Mouse (Mus musculus): ENCODE measurements around the gene Slc12a5. TPM values are rescaled to one million over a fixed set of nuclear protein-coding genes. Genes with fewer than 3 reads are reported as not detected.

Gene Slc12a5
- polyA plus RNA-seq, 1 experiment from 2014 or later, result 1.1 TPM

GRCm38 (mm10) chr2:165035058-165035431 is 74.4 kb downstream of the Slc12a5 start:
- Histone ChIP-seq H3K27me3 (replicated peaks; ENCODE audit: control insufficient read depth, insufficient read depth, low read length) (no peaks in the 10 kb centered on the region), H3K9ac (ENCODE audit: low read depth, low read length) (no peak overlapping the region), H3K4me1 (ENCODE audit: control insufficient read depth, insufficient read depth, low read length) (peaks cover 17% of the 10 kb centered on the region), H3K4me2 (ENCODE audit: low read depth, low read length) (peak overlapping the region; percentile 40), H3K27ac (replicated peaks; ENCODE audit: low read depth, low read length) (0 out of 2 replicates have a peak overlapping the region, but pooled peaks have one; percentile 3), H3K4me3 (ENCODE audit: low read depth, low read length) (peak overlapping the region; percentile 74), H3K9me3 (ENCODE audit: control insufficient read depth, low read length) (no peaks in the 10 kb centered on the region), H3K36me3 (ENCODE audit: control insufficient read depth, insufficient read depth, low read length) (no peaks in the 10 kb centered on the region)
- no peak for ATAC-seq (ENCODE audit: low read depth)
- 38% methylated on average over 5 of the region's 5 CpGs for WGBS
- no peak for DNase-seq (ENCODE audit: low spot score)

- peaks cover 12% of the 10 kb centered on the region for H3K4me1 ChIP-seq (ENCODE audit: control insufficient read depth, insufficient read depth, low read length)
- H3K9ac ChIP-seq (ENCODE audit: low read depth, low read length), result no peak overlapping the region
- no peak for ATAC-seq (ENCODE audit: low read depth)
- H3K4me2 ChIP-seq (ENCODE audit: low read depth, low read length), result no peak overlapping the region
- no peak overlapping the region for H3K4me3 ChIP-seq (ENCODE audit: low read depth, low read length)
- H3K27me3 ChIP-seq (replicated peaks; ENCODE audit: control insufficient read depth, insufficient read depth, low read length), result no peaks in the 10 kb centered on the region
- H3K27ac ChIP-seq (replicated peaks; ENCODE audit: low read depth, low read length), result no peak overlapping the region
- 69% methylated on average over 4 of the region's 4 CpGs for WGBS
- no peaks in the 10 kb centered on the region for H3K9me3 ChIP-seq (ENCODE audit: control insufficient read depth, low read length)
- no peak for DNase-seq (ENCODE audit: low spot score)
- no peaks in the 10 kb centered on the region for H3K36me3 ChIP-seq (ENCODE audit: control insufficient read depth, insufficient read depth, low read length)
Observed at GRCm38 (mm10) chr2:165037415-165037814, 76.8 kb downstream of the Slc12a5 start.

DNA sequence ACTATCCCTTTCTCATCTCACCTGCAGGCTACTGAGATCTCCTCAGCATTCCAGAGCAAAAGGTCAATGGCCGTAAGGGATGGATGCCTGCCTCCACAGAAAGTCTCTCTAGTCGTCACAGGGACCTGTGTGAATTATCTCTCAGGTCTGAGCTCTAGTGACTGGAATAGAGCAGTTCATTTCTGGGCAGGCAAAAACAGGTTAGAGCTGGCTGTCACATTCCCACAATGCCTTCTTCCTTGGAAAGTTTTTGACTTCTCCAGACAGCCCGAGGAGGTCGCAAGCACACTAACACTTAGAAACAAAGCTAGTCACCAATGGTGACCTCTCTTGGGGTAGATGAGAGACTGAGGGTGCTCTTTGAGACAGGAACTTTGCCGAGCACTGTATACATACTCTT is 81.5 kb downstream of the Slc12a5 start:
- no peaks in the 10 kb centered on the region for H3K27me3 ChIP-seq (replicated peaks; ENCODE audit: control insufficient read depth, insufficient read depth, low read length)
- no peaks in the 10 kb centered on the region for H3K9me3 ChIP-seq (ENCODE audit: control insufficient read depth, low read length)
- H3K4me3 ChIP-seq (ENCODE audit: low read depth, low read length), result no peak overlapping the region
- no peaks in the 10 kb centered on the region for H3K36me3 ChIP-seq (ENCODE audit: control insufficient read depth, insufficient read depth, low read length)
- no peaks in the 10 kb centered on the region for H3K4me1 ChIP-seq (ENCODE audit: control insufficient read depth, insufficient read depth, low read length)
- H3K27ac ChIP-seq (replicated peaks; ENCODE audit: low read depth, low read length), result no peak overlapping the region
- ATAC-seq (ENCODE audit: low read depth) (no peak), DNase-seq (ENCODE audit: low spot score) (no peak)
- WGBS, result 72% methylated on average over 5 of the region's 5 CpGs
- H3K9ac ChIP-seq (ENCODE audit: low read depth, low read length), result no peak overlapping the region
- no peak overlapping the region for H3K4me2 ChIP-seq (ENCODE audit: low read depth, low read length)

DNA sequence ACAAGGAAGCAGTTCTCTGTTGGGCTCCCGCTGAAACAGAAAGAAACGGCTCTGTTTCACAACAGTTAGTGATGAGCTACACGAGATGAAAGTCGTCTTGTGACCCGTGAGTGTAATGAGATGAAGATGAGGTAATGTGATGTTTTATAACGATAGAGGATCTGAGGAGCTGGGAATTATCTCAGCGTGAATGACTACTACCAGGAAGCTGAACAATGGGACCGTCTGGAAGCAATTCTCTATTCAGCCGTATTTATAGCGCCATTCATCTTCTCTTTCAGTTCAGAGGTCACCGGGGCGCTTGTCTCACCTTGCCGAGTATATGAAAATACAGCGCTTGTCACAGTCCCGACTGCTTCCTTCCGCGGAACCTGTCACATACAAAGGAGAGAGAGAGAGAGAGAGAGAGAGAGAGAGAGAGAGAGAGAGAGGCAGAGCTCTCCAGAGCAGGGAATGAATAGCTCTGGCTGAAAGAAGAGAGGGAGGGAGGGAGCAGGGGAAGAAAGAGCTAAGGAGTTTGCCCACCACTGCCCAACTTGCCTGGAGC is 82.6 kb downstream of the Slc12a5 start:
- DNase-seq (ENCODE audit: low spot score) (peak; percentile 37), ATAC-seq (ENCODE audit: low read depth) (peak; percentile 55; the same call in 1 of the 2 replicates)
- H3K36me3 ChIP-seq (ENCODE audit: control insufficient read depth, insufficient read depth, low read length), result no peaks in the 10 kb centered on the region
- no peaks in the 10 kb centered on the region for H3K4me1 ChIP-seq (ENCODE audit: control insufficient read depth, insufficient read depth, low read length)
- H3K4me2 ChIP-seq (ENCODE audit: low read depth, low read length), result peak overlapping the region; percentile 14; the same call in 1 of the 2 replicates
- WGBS, result 8% methylated on average over 17 of the region's 17 CpGs
- no peak overlapping the region for H3K4me3 ChIP-seq (ENCODE audit: low read depth, low read length)
- H3K27me3 ChIP-seq (replicated peaks; ENCODE audit: control insufficient read depth, insufficient read depth, low read length), result no peaks in the 10 kb centered on the region
- H3K9ac ChIP-seq (ENCODE audit: low read depth, low read length), result no peak overlapping the region
- no peaks in the 10 kb centered on the region for H3K9me3 ChIP-seq (ENCODE audit: control insufficient read depth, low read length)
- H3K27ac ChIP-seq (replicated peaks; ENCODE audit: low read depth, low read length), result no peak overlapping the region

DNA sequence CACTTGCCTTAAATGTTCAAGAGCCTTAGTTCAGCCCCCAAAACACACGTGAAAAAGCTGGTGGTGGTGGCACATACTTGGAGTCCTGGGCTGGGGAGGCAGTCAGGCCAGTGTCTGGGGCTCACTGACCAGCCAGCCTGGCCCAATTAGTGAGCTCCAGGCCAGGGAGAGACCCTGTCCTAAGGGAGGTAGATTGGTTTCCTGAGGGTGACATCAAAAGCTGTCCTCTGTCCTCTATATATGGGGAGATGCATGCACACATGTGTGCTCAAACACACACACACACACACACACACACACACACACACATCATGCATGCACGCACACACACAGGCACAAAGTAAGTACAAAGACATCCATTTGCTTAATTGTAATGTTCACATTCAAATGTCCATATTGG is 83.1 kb downstream of the Slc12a5 start:
- Histone ChIP-seq H3K4me1 (ENCODE audit: control insufficient read depth, insufficient read depth, low read length) (no peaks in the 10 kb centered on the region), H3K4me2 (ENCODE audit: low read depth, low read length) (no peak overlapping the region), H3K27me3 (replicated peaks; ENCODE audit: control insufficient read depth, insufficient read depth, low read length) (no peaks in the 10 kb centered on the region), H3K27ac (replicated peaks; ENCODE audit: low read depth, low read length) (no peak overlapping the region), H3K4me3 (ENCODE audit: low read depth, low read length) (no peak overlapping the region), H3K36me3 (ENCODE audit: control insufficient read depth, insufficient read depth, low read length) (no peaks in the 10 kb centered on the region), H3K9ac (ENCODE audit: low read depth, low read length) (no peak overlapping the region), H3K9me3 (ENCODE audit: control insufficient read depth, low read length) (no peaks in the 10 kb centered on the region)
- DNase-seq (ENCODE audit: low spot score), result no peak
- 62% methylated on average over 2 of the region's 2 CpGs for WGBS
- no peak for ATAC-seq (ENCODE audit: low read depth)

- H3K9me3 ChIP-seq (ENCODE audit: control insufficient read depth, low read length), result no peaks in the 10 kb centered on the region
- no peaks in the 10 kb centered on the region for H3K4me1 ChIP-seq (ENCODE audit: control insufficient read depth, insufficient read depth, low read length)
- ATAC-seq (ENCODE audit: low read depth) (no peak), DNase-seq (ENCODE audit: low spot score) (no peak)
- H3K9ac ChIP-seq (ENCODE audit: low read depth, low read length), result no peak overlapping the region
- no peak overlapping the region for H3K4me3 ChIP-seq (ENCODE audit: low read depth, low read length)
- H3K36me3 ChIP-seq (ENCODE audit: control insufficient read depth, insufficient read depth, low read length), result no peaks in the 10 kb centered on the region
- no peak overlapping the region for H3K4me2 ChIP-seq (ENCODE audit: low read depth, low read length)
- H3K27me3 ChIP-seq (replicated peaks; ENCODE audit: control insufficient read depth, insufficient read depth, low read length), result no peaks in the 10 kb centered on the region; the same call in 1 of the 2 replicates
- H3K27ac ChIP-seq (replicated peaks; ENCODE audit: low read depth, low read length), result no peak overlapping the region
- 58% methylated on average over 5 of the region's 5 CpGs for WGBS
Observed at GRCm38 (mm10) chr2:165049044-165049443, 88.4 kb downstream of the Slc12a5 start.

Other genes starting within 250 kb of the Slc12a5 start
- not detected in 2 replicates for gene Spint5, start 245.5 kb upstream of the Slc12a5 start, polyA plus RNA-seq (2014; fragmentation: Nextera tagmentation; extraction: Ambion mirVana)
- 0.53 and 1.1 TPM in 2 replicates for gene Wfdc3, start 214.9 kb upstream of the Slc12a5 start, polyA plus RNA-seq (2014; fragmentation: Nextera tagmentation; extraction: Ambion mirVana)
- gene Dnttip1, start 214.8 kb upstream of the Slc12a5 start, polyA plus RNA-seq (2014; fragmentation: Nextera tagmentation; extraction: Ambion mirVana), result 60.9 and 63.0 TPM in 2 replicates
- gene Ube2c, start 190.9 kb upstream of the Slc12a5 start, polyA plus RNA-seq (2014; fragmentation: Nextera tagmentation; extraction: Ambion mirVana), result 229 and 276 TPM in 2 replicates
- 799 and 1,279 TPM in 2 replicates for gene Tnnc2, start 180.8 kb upstream of the Slc12a5 start, polyA plus RNA-seq (2014; fragmentation: Nextera tagmentation; extraction: Ambion mirVana)
- gene Snx21, start 175.0 kb upstream of the Slc12a5 start, polyA plus RNA-seq (2014; fragmentation: Nextera tagmentation; extraction: Ambion mirVana), result 27.9 and 28.3 TPM in 2 replicates
- 12.6 and 13.8 TPM in 2 replicates for gene Acot8, start 155.9 kb upstream of the Slc12a5 start, polyA plus RNA-seq (2014; fragmentation: Nextera tagmentation; extraction: Ambion mirVana)
- gene Zswim3, start 155.7 kb upstream of the Slc12a5 start, polyA plus RNA-seq (2014; fragmentation: Nextera tagmentation; extraction: Ambion mirVana), result 6.0 and 6.4 TPM in 2 replicates
- gene Zswim1, start 138.1 kb upstream of the Slc12a5 start, polyA plus RNA-seq (2014; fragmentation: Nextera tagmentation; extraction: Ambion mirVana), result 15.1 and 15.7 TPM in 2 replicates
- not detected in 2 replicates for gene Spata25, start 132.3 kb upstream of the Slc12a5 start, polyA plus RNA-seq (2014; fragmentation: Nextera tagmentation; extraction: Ambion mirVana)
- gene Ctsa, start 127.9 kb upstream of the Slc12a5 start, polyA plus RNA-seq (2014; fragmentation: Nextera tagmentation; extraction: Ambion mirVana), result 140 and 154 TPM in 2 replicates
- gene Neurl2, start 127.3 kb upstream of the Slc12a5 start, polyA plus RNA-seq (2014; fragmentation: Nextera tagmentation; extraction: Ambion mirVana), result 8.3 and 9.1 TPM in 2 replicates
- 50.1 and 55.1 TPM in 2 replicates for gene Pltp, start 103.1 kb upstream of the Slc12a5 start, polyA plus RNA-seq (2014; fragmentation: Nextera tagmentation; extraction: Ambion mirVana)
- gene Pcif1, start 81.5 kb upstream of the Slc12a5 start, polyA plus RNA-seq (2014; fragmentation: Nextera tagmentation; extraction: Ambion mirVana), result 56.9 and 62.8 TPM in 2 replicates
- 11.9 and 13.9 TPM in 2 replicates for gene Zfp335, start 49.0 kb upstream of the Slc12a5 start, polyA plus RNA-seq (2014; fragmentation: Nextera tagmentation; extraction: Ambion mirVana)
- 33.7 and 52.0 TPM in 2 replicates for gene Mmp9, start 20.0 kb upstream of the Slc12a5 start, polyA plus RNA-seq (2014; fragmentation: Nextera tagmentation; extraction: Ambion mirVana)
- gene Ncoa5, start 74.1 kb downstream of the Slc12a5 start, polyA plus RNA-seq (2014; fragmentation: Nextera tagmentation; extraction: Ambion mirVana), result 48.7 and 53.2 TPM in 2 replicates
- gene Cd40, start 94.8 kb downstream of the Slc12a5 start, polyA plus RNA-seq (2014; fragmentation: Nextera tagmentation; extraction: Ambion mirVana), result 4.2 and 6.4 TPM in 2 replicates
- not detected in 2 replicates for gene 1700025C18Rik, start 129.9 kb downstream of the Slc12a5 start, polyA plus RNA-seq (2014; fragmentation: Nextera tagmentation; extraction: Ambion mirVana)

All from embryonic facial prominence, embryonic 14.5 days (tissue).